Mouse (Mus musculus): ENCODE data around the gene Gm12830.
A peak's percentile ranks its signal among the peaks of the same experiment; 100 is the strongest.

The Gm12830 gene

DNA sequence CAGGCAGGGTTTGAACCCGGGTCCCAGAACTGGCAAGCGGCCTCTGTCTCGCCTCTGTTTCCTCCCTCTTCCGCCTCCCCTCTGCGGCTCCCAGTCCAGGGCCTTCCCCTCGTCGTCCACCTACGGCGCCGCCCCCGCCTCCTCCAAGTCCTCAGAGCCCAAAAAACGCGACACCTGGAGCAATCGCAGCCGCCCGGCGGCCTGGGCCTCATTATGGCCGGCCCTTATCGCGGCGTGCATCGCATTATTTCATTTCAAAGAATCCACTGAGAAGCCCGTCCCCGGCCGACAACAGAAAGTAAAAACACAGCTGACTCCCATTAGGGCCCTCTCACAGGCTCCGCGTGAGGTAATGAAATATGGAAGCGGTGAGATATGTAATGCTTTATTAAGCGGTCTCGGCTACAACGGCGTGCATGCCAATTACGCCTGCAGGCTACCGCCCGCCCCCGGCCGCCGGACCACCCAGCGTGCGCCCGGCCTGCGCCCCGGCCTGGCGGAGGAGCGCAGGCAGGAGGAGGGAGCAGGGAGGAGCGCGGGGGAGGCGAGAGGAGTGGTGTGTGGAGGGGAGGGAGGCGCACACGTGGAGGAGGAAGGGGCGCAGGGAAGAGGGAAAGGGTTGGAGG, at the start of gene Gm12830:
Gene Gm12830 (plus strand): TSS at position 156 of the 626 bp plus-strand sequence.
- DNase-seq, result peak; percentile 10

DNA sequence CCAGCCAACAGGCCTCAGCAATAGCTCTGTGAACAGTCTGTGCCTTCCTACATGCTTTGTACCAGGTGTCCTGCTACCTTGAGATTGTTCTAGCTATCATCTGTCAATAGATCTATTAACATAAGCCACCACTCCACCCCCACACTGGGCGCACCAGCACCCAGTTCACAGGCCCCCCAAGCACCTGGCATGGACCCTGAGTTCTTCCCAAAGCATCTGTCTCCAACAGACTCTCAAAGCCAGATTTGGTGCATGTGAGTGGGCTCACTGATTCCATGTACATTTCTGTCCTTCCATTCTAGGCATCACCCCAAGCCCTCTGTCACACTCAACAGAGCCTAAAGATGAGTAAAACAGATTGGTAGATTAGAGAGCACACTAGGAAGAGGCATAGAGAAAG, 48.2 kb upstream of the Gm12830 start:
- no peak for DNase-seq

DNA sequence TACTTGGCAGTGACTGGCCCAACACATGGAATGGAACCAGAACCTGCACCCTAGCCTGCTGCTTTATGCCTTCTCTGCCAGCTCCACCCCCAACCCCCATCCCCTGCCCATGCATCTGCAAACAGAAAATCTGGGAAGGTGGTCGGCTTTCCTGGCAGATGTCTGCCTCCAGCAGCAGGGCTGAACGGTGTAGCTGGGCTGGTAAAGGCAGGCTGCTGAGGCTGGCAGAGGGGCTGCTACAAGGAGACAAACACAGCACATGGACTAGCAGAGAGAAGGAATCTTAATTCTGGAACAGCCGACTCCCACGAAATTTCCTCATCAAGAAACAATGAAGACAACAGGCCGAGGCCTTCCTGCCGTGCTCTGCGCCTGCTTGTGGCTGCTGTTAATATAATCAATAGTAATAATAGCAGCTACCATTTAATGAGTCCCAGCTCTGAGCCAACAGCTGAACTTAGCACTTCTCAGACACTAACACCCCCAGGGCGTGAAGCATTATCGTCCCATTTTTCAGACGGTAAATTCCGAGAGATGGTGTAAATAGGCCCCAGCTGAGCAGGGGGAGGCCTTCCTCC, 43.8 kb upstream of the Gm12830 start:
- no peak for DNase-seq

DNA sequence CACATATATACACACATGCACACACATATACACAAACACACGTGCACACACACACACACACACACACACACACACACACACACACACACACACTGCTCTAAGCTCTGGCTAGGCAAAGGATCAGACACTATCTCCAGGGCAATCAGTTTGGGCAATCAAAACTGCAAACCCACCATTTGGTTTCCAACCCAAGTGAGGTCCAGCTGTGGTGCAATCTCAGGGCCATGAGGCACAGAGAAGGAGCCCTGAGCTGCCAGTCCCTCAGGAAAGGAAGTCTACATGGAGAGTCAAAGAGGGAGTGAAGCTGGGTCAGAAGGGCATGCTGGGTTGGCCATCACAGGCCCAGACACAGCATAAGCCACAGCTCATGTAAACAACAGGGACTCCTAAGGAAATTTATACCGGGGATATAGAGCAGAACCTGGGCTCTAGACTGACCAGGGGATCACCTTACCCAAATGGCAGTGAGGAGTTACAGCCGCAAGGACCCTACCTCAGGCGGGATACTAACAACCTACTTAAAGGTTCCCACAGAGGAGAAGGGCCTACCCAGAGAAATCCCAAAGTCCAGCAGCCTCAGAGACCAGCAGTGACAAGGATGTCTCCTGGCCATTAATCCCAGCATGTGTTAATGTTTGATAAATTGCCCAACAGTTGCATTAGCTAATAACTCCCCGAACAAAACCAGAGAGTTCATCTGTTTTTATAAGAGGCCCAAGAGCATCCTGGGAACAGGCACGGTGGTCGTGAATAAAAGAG, 42.6 kb upstream of the Gm12830 start:
- no peak for DNase-seq

DNA sequence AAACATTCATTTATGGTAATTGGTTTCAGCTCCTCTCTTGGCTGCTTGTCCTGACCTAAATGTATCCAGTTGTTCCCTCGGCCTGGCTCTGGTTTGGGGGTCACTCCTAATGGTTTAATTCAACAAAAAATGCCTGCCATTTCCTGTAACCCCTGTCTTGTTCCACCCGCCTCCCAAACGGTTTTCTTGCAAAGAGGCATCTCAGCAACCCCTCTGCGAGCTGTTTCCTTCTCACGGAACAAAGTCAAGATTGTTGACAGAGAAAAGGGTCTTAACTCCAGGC, 42.1 kb upstream of the Gm12830 start:
- peak; percentile 3 for DNase-seq

DNA sequence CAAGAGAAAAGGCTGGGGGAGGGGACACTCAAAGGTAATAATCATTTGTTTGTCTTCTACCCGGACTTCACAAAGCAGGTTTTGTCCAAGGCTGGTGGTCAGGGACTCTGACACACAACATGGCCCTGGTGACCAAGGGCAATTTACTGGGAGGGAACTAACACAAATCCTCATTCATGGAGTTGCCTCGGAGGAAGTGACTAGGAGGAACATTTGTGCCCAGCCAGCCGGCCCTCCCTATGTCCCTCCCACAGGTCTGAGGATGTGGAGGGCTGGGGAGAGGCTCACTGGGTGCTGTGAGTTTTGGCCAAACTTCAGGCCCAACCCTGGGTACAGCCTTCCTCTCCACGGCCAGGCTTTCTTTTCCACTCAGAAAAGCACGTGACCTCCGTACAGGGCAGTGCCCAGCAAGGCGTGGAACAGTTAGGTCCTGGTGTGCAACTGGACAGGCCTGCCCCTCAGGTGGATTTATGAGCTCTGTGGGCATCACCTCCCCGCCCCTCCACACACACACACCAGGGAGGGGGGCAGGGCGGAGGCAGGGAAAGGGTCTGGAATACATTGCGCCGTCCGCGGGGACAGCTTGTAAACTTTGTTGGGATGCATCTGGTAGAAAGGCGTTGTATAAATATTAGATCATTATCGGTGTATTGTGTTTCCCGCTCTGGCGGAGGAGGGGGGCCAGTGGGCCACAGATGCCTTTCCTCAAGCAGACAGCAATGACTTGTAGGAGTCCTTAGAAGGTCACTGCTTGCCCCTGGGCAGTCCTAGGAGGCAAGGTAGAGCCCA, 41.6 kb upstream of the Gm12830 start:
- DNase-seq, result peak; percentile 4

DNA sequence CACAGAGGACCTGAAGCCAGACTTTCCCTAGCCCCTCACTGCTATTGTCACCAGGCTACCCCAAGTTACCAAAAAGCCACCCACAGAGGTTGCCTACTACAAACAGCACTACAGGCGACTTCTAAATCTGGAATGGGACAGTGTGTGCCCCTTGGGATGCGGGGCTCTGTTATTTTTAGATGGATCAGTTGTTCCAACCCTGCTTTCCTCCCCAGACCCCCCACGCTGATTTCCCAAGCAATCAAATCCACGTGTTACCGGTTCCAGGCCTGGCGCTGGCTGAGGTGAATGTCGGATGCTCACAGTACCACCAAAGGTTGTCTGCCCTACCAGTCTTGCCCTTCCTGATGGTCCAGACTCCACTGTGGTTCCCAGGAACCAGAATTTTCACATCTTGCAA, 38.7 kb upstream of the Gm12830 start:
- no peak for DNase-seq

DNA sequence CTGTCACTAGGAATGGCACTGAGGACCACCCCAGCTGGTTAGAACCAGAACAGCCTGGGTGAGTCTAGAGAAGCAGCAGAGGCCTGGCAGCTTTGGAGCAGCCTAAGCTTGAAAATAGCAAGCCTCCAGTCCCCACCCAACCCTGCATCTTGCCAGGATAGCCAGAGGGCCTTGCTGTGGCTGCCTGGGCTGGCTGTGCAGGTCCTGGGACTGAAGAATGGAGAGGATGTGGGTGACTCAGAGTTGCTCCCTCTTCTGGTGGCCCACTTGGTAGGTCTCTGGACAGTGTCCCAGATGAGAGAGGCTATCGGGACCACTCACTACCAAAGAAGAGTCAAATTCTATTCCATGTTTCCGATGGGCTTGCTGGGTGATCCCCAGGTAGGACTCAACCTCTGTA, 36.8 kb upstream of the Gm12830 start:
- no peak for DNase-seq

DNA sequence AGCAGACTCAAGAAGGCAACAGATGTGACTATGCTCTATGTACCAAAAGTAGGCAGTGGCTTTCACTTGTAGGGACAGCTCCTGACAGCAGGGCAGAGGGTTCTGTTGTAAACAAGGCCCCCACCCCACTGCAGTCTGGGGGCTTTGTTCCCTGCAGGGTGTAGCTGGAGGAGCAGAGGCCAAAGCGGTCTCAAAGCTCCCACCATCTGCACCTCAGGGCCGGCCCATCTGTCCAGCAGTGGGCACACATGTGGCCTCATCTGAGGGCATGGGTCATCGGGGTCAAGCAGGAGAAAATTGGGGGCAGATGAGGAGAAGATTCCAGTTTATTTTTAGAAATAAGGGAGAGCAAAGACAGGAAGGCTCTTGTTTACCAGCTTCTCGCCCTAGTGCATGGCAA, 32.7 kb upstream of the Gm12830 start:
- no peak for DNase-seq

DNA sequence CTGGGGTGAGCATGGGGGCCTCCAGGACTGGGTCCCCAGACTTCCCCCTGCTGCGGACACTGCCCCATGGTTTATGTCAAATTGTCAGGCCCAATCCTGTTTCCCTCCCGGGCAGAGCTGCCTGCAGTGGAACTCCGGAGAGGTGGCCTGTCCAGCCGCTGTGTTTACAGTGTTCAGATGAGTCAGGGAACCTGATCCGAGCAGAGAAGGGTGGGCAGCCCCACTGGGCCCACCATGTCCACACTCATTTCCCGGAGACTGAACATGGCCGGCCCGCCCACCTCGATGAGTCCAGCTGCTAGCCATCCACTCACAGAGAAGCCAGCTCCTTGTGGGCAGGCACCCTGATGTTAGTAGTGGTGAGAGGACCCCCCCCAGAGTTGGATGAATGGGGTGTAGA, 29.9 kb upstream of the Gm12830 start:
- no peak for DNase-seq

DNA sequence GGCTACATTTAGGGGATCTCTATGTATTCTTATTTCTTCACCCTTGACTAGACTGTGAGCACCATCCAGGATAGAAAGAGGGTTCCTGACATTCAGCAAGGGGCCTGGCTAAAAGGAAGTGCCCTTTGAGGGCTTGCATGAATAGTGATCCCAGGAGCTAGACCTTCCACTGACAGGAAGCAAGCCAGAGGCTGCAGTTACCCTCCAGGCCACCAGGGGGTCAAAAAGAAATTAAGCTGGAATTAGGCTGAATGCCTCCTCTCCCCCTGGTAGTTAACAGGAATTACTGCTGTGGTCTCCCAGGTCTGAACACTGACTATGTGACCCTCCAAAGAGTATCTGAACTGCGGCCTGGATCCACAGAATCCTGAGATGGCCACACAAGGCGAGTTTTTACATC, 27.7 kb upstream of the Gm12830 start:
- DNase-seq, result no peak

DNA sequence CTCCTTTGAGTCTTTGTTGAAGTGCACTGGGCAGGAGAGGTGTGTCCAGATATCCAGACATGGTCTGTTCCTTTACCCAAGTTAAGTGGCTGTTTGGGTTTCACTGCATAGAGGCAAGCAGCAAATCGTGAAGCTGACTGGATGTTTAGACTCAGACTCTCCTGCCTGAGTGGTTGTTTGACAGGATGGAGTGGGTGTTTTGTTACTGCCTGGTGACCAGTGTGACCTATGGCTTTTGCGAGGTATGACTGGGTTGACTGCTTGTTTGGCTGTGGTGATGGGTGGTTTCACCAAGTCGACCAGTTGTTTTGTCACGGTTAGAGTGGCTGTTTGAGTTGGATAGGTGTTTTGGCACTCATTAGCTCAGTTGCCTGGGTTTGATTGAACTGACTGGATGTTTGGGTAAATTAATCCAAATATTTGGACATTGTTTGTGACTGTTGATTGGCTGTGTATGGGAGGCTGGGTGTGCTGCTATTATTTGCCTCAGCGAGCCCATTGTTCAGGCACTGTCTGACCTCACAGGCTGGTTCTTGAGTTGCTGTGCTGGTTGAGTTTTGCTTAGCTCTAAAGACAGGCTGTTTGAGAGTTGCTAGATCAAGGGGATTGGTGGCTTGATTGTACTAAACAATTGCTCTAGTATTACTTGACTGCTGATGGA, 24.1 kb upstream of the Gm12830 start:
- no peak for DNase-seq

DNA sequence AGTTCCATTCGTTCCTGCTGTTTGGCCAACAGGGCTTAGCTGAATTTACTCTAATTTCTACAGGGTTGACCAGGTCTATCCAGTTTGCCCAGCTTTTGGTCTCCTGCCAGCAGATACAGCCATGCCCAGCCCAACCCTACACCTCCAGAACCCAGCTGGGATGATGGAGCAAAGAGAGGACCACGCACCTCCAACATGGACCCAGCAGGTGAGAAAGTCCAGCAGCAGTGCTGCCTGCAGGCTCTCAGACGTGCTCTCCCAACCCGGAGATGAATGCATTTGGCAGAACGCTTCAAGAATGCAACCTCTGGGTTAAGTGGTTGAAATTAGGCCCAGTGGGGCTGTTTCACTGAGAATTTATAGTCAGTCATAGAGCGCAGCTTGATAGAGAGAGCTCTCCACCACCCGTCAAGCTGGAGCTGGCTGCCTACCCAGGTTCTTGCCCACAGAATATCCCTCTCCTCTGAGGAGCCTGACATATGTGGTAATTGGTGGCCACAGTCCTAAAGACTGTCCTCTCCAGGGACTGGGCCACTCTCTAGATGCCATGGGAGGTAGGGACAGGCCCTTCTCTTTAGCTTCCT, 23.4 kb upstream of the Gm12830 start:
- DNase-seq, result no peak

DNA sequence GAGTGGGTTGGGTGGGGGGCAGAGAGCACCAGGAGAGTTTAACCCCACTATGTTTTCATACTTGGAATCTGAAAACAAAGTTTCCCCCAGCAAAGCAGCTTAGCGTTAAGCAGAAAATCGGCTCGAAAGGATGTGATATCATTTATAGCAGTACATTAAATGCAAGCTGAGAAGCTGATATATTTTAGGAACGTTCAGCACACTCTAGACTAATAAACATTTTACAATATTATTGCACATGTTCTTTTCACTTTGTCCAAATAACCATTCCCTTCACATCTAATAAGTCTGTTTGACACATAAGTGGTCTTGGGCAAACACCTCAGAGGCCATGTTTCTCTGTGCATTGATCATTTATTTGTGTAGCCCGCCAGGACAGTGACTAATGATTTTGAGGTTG, 17.4 kb upstream of the Gm12830 start:
- DNase-seq, result no peak

DNA sequence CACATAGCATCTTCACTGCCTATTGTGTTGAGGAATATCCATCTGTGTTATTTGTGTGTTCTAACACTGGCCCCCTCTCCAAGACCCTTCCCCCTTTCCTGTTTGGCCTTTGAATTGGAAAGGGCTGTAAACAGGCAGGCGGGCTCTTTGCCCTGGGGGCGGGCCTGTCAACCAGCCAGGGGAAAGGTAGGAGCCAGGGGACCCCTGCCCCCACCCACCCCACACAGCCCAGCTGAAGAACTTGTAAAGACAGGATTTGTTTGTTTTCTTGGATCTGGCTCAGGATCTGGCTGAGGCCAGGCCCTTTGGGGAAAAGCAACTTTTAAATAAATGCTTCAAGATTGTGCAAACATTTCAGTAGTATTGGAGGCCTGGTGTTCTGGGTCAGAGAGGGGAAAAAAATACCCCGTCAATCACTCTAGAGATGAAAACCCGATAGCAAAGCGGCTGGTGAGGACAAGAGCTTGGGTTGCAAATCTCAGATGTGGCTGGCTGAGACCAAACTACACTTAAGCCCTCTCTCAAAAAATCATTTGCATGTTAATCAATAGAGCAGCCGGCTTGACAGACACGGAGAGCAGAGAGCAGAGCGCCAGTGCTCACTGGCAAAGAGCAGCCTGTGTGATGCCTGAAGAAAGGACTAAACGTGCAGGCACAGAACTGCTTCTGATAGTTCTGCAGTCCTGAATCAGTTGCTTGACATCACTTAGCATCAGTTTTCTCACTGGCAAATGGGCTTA, 2.4 kb upstream of the Gm12830 start:
- no peak for DNase-seq

DNA sequence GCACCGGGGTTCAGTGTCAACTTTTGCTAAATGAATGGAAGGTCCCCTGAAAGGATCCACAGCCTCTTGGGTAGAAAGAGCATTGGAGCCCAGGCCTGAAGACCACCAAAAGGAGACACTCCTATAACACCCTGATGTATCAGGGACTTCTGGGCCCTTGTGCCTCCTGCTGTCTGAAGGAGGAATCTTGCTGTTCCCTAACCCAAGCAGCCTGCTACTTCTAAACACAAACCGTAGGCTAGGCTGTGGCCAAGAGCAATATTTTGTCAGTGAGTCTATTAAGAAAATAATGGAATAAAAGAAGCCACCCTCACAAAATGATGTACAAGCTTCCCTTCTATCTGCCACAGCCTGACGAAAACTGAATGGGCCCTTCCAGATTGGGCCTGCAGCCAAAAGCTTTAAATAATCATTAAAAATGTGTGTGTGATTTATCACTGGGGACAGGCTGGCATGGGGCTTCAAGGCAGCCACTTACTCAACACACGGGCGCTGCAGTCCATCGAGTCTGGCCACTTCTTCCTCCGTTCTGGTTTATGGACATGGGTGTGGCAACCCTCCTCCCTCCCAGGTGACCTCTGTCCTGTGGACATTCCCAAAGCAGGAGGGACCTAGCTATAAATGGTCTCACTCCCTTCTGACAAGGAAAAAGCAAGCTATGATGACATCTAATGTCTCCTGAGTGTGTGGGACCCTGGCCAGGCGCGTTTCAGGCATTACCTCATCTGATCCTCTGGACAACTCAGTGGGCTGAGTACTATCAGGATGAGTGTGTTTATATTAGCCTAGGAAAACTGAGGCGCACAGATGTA, 13.5 kb downstream of the Gm12830 start:
- DNase-seq, result no peak

DNA sequence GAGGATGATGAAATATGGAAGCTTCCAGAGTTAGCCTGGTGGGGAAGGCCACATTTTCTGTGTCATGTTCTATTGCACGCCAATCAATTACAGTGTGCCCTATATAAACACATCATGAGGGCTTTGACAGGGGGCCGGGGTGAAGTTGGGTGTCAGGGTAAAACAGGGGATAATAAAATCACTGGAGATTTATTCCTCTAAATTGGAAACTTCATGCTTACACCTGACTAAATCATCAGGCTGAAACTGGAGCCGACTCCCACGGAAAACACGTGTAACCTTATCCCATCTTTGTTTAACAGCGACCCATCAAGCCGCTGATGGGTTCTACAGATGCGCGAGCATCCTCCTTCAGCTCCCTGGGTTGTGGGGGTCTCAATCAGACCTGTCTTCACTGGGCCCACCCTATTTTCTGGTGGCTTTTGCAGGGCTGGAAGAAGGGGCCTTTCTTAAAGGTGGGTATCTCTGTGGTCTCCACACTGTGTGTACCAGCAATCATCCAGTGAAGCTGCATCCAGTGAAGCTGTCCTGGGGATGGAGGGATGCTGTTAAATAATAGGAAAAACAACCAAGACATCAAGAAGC, 19.9 kb downstream of the Gm12830 start:
- no peak for DNase-seq

DNA sequence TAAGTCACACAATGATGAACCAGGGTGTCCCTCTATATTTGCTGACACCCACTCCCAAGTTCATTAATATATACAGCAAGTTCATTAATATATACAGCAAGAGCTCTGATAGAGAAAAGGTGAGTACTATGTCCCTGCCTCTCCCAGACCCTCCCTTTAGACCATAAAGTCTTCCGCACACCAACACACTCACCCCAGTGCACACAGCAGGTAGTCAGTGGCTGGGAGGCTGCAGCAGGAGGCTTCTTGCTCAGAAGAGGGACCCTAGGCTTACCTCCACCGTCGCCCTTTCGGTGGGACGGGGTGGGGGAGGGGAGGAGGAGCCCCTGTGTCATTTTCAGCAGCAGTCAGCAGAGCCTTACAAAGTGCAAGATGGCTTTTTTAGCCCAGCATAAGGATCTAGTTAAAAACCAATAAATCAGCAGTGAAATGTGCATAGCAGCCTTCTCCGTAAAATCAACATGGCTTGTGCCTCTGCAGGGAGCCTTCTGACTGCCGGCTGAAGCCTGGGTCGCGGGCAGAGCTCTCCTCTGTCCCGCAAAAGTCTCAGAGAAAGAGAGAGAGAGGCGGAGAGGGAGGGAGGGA, 20.9 kb downstream of the Gm12830 start:
- no peak for DNase-seq

DNA sequence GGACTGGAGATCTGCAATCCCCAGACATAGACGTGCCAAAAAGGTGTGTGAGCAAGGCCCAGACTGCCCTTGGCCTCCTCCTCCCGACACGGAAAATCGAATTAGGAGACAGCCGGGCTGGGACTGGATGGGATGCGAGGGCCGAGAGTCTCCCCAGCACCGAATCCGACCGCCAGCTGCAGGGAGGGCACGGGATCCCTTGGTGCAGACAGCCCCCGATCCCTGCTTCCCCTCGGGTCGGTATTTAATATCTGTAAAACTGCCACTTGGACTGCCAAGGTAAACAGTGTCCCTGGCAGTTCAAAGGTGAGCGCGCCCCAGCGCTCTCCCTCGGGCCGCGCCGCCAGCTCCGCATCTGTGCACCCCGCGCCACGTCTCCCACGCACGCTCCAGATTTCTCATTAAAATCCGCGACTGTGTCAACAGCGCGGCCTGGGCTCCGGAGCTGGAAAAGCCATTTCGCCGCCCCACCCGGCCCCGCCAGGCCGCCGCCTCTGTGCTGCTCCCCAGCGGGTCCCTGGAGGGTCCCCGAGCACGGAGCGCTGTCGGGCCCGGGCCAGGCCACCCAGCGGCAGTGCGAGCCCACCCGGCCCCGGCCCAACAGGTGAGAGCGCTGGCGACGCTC, 21.7 kb downstream of the Gm12830 start:
- no peak for DNase-seq

DNA sequence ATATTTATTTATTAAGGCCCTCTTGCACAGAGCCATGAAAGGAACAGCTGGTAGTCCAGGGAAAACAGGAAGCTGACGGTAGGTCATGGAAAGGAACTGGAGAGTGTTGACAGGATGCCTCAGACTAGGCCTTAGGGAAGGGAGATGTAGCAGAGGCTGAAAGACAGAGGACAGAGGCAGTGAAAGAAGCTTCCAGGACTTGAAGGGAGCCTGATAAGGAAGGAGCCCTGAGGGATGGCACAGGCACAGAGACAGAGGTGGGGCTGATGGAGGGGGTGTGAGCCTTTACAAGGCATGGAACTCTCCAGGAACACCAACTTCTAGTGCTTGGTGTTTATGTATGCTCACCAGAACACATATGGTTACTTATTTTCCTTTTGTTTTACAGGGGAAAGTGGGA, 23.1 kb downstream of the Gm12830 start:
- no peak for DNase-seq
